Mouse (Mus musculus) midbrain, embryonic 10.5 days (tissue): ENCODE measurements around the gene Fgd3. TPM values are rescaled to one million over a fixed set of nuclear protein-coding genes. Genes with fewer than 3 reads are reported as not detected.

ENCODE experiments used
- DNase-seq: peaks from one replicate; pipeline ENCODE4 v3.0.0-alpha.2; 2017; ENCODE audit warnings: low spot score
- H3K27ac ChIP-seq: fragments of 300-500 bp; sonication (generic); replicated peaks from 2 replicates; pipeline ENCODE4 v1.5.1; 2016; ENCODE audit warnings: mild to moderate bottlenecking
- H3K27me3 ChIP-seq: fragments of 300-500 bp; sonication (generic); 2 replicates; pipeline ENCODE4 v1.6.1; 2016; ENCODE audit warnings: low read depth, mild to moderate bottlenecking; ENCODE audit not compliant: poor library complexity, severe bottlenecking
- H3K36me3 ChIP-seq: fragments of 300-500 bp; sonication (generic); 2 replicates; pipeline ENCODE4 v1.6.1; 2016; ENCODE audit warnings: mild to moderate bottlenecking, moderate library complexity
- H3K4me1 ChIP-seq: fragments of 300-500 bp; sonication (generic); 2 replicates; pipeline ENCODE4 v1.6.1; 2016
- H3K4me3 ChIP-seq: fragments of 300-500 bp; sonication (generic); 2 replicates; pipeline ENCODE4 v1.5.1; 2016; ENCODE audit warnings: mild to moderate bottlenecking, moderate library complexity
- H3K9me3 ChIP-seq: fragments of 300-500 bp; sonication (generic); replicated peaks from 2 replicates; pipeline ENCODE4 v1.6.1; 2016; ENCODE audit warnings: mild to moderate bottlenecking
- WGBS: fragments of 180-500 bp; shearing (Covaris S2); methylation state at CpG from one replicate; pipeline ENCODE4 v1.1.7; 2016; 5-methylcytosine and 5-hydroxymethylcytosine counted together
- polyA plus RNA-seq: library from polyadenylated mRNA; unstranded; fragments of >200 nt; fragmentation: Nextera tagmentation; extraction: Ambion mirVana; gene quantifications from 2 replicates; pipeline ENCODE4 v1.2.1, GENCODE M21; 2016

Gene Fgd3
- polyA plus RNA-seq, 1 experiment from 2014 or later = 1.1 TPM

- Histone ChIP-seq H3K4me1 (peaks cover 47% of the 10 kb centered on the region), H3K9me3 (no peaks in the 10 kb centered on the region), H3K27ac (no peak overlapping the region), H3K36me3 (no peaks in the 10 kb centered on the region), H3K27me3 (peaks cover 56% of the 10 kb centered on the region), H3K4me3 (no peak overlapping the region)
- no peak for DNase-seq
- 76% methylated on average over 2 of the region's 2 CpGs for whole genome bisulfite sequencing
Measured at GRCm38 (mm10) chr13:49249634-49250033, 70.5 kb downstream of the Fgd3 start.

- no peak overlapping the region for H3K27ac ChIP-seq
- 69% methylated on average over 3 of the region's 3 CpGs for WGBS
- H3K4me3 ChIP-seq = no peak overlapping the region
- DNase-seq = no peak
- no peaks in the 10 kb centered on the region for H3K9me3 ChIP-seq
- peaks cover 60% of the 10 kb centered on the region for H3K27me3 ChIP-seq
- H3K36me3 ChIP-seq = no peaks in the 10 kb centered on the region
- H3K4me1 ChIP-seq = peaks cover 48% of the 10 kb centered on the region
Measured at GRCm38 (mm10) chr13:49248923-49249322, 71.2 kb downstream of the Fgd3 start.

GRCm38 (mm10) chr13:49248467-49248862 lies 71.6 kb downstream of the Fgd3 start, which contains the start of gene Susd3:
TSS of gene Susd3 (minus strand) at chr13:49248706.
- Histone ChIP-seq H3K4me1 (peaks cover 48% of the 10 kb centered on the region), H3K27me3 (peaks cover 64% of the 10 kb centered on the region), H3K27ac (no peak within 1 kb of the TSS; the same call in 1 of the 2 replicates), H3K36me3 (no peaks in the 10 kb centered on the region), H3K9me3 (no peaks in the 10 kb centered on the region), H3K4me3 (peak within 1 kb of the TSS; percentile 59)
- WGBS = 19% methylated on average over 8 of the region's 8 CpGs
- no peak for DNase-seq

- no peak overlapping the region; the same call in 1 of the 2 replicates for H3K27ac ChIP-seq
- WGBS = 3% methylated on average over 58 of the region's 58 CpGs
- H3K27me3 ChIP-seq = peaks cover 64% of the 10 kb centered on the region
- peaks cover 48% of the 10 kb centered on the region for H3K4me1 ChIP-seq
- peak overlapping the region; percentile 59 for H3K4me3 ChIP-seq
- peak; percentile 55 for DNase-seq
- H3K9me3 ChIP-seq = no peaks in the 10 kb centered on the region
- H3K36me3 ChIP-seq = no peaks in the 10 kb centered on the region
Measured at GRCm38 (mm10) chr13:49247740-49248466, 72.2 kb downstream of the Fgd3 start.

GRCm38 (mm10) chr13:49247232-49247739 lies 72.8 kb downstream of the Fgd3 start:
- no peak for DNase-seq
- Histone ChIP-seq H3K27ac (no peak overlapping the region; the same call in 1 of the 2 replicates), H3K4me1 (peaks cover 48% of the 10 kb centered on the region), H3K36me3 (no peaks in the 10 kb centered on the region), H3K4me3 (peak overlapping the region; percentile 59), H3K9me3 (no peaks in the 10 kb centered on the region), H3K27me3 (peaks cover 64% of the 10 kb centered on the region)
- 35% methylated on average over 12 of the region's 12 CpGs for WGBS

- no peak overlapping the region for H3K4me3 ChIP-seq
- H3K9me3 ChIP-seq = no peaks in the 10 kb centered on the region
- 73% methylated on average over 2 of the region's 2 CpGs for WGBS
- H3K4me1 ChIP-seq = peaks cover 48% of the 10 kb centered on the region
- DNase-seq = no peak
- no peaks in the 10 kb centered on the region for H3K36me3 ChIP-seq
- H3K27ac ChIP-seq = no peak overlapping the region
- H3K27me3 ChIP-seq = peaks cover 64% of the 10 kb centered on the region
Measured at GRCm38 (mm10) chr13:49246626-49247025, 73.5 kb downstream of the Fgd3 start.

- no peak for DNase-seq
- H3K4me1 ChIP-seq = peaks cover 46% of the 10 kb centered on the region
- H3K4me3 ChIP-seq = no peak overlapping the region
- H3K27me3 ChIP-seq = peaks cover 64% of the 10 kb centered on the region
- H3K27ac ChIP-seq = no peak overlapping the region
- WGBS = 88% methylated on average over 3 of the region's 3 CpGs
- H3K9me3 ChIP-seq = no peaks in the 10 kb centered on the region
- no peaks in the 10 kb centered on the region for H3K36me3 ChIP-seq
Measured at GRCm38 (mm10) chr13:49246011-49246410, 74.1 kb downstream of the Fgd3 start.

- H3K4me1 ChIP-seq = peaks cover 39% of the 10 kb centered on the region
- no peaks in the 10 kb centered on the region for H3K36me3 ChIP-seq
- no peak overlapping the region for H3K4me3 ChIP-seq
- no peaks in the 10 kb centered on the region for H3K9me3 ChIP-seq
- no peak overlapping the region for H3K27ac ChIP-seq
- peaks cover 64% of the 10 kb centered on the region for H3K27me3 ChIP-seq
- DNase-seq = no peak
- 54% methylated on average over 4 of the region's 4 CpGs for WGBS
Measured at GRCm38 (mm10) chr13:49245251-49245650, 74.9 kb downstream of the Fgd3 start.

- H3K4me3 ChIP-seq = no peak overlapping the region
- no peaks in the 10 kb centered on the region for H3K36me3 ChIP-seq
- peaks cover 47% of the 10 kb centered on the region for H3K27me3 ChIP-seq
- peaks cover 28% of the 10 kb centered on the region for H3K4me1 ChIP-seq
- WGBS = 99% methylated on average over 2 of the region's 2 CpGs
- no peak overlapping the region for H3K27ac ChIP-seq
- no peak for DNase-seq
- no peaks in the 10 kb centered on the region for H3K9me3 ChIP-seq
Measured at GRCm38 (mm10) chr13:49243492-49243891, 76.6 kb downstream of the Fgd3 start.

GRCm38 (mm10) chr13:49242321-49243065 lies 77.6 kb downstream of the Fgd3 start:
- 76% methylated on average over 9 of the region's 9 CpGs for WGBS
- Histone ChIP-seq H3K9me3 (no peaks in the 10 kb centered on the region), H3K4me1 (peaks cover 18% of the 10 kb centered on the region), H3K27me3 (peaks cover 37% of the 10 kb centered on the region), H3K4me3 (no peak overlapping the region), H3K27ac (no peak overlapping the region), H3K36me3 (no peaks in the 10 kb centered on the region)
- no peak for DNase-seq

GRCm38 (mm10) chr13:49238737-49239136 lies 81.4 kb downstream of the Fgd3 start:
- 91% methylated on average over 8 of the region's 8 CpGs for WGBS
- Histone ChIP-seq H3K4me3 (no peak overlapping the region), H3K27me3 (0 out of 2 replicates have a peak, but pooled peaks cover 2% of the 10 kb centered on the region), H3K4me1 (no peaks in the 10 kb centered on the region; the same call in 1 of the 2 replicates), H3K27ac (no peak overlapping the region), H3K9me3 (no peaks in the 10 kb centered on the region), H3K36me3 (no peaks in the 10 kb centered on the region)
- no peak for DNase-seq

- no peaks in the 10 kb centered on the region; the same call in 1 of the 2 replicates for H3K4me1 ChIP-seq
- no peaks in the 10 kb centered on the region for H3K27me3 ChIP-seq
- no peak overlapping the region for H3K27ac ChIP-seq
- no peaks in the 10 kb centered on the region for H3K9me3 ChIP-seq
- no peak for DNase-seq
- H3K36me3 ChIP-seq = no peaks in the 10 kb centered on the region
- 90% methylated on average over 8 of the region's 8 CpGs for WGBS
- H3K4me3 ChIP-seq = no peak overlapping the region
Measured at GRCm38 (mm10) chr13:49237617-49238016, 82.5 kb downstream of the Fgd3 start.

- Histone ChIP-seq H3K9me3 (no peaks in the 10 kb centered on the region), H3K36me3 (no peaks in the 10 kb centered on the region), H3K4me1 (no peaks in the 10 kb centered on the region), H3K27ac (no peak overlapping the region), H3K4me3 (no peak overlapping the region), H3K27me3 (no peaks in the 10 kb centered on the region)
- DNase-seq = no peak
- WGBS = 89% methylated on average over 4 of the region's 4 CpGs
Measured at GRCm38 (mm10) chr13:49234711-49235110, 85.4 kb downstream of the Fgd3 start.
